Mouse (Mus musculus): ENCODE measurements around the gene Pltp. TPM values are rescaled to one million over a fixed set of nuclear protein-coding genes. Genes with fewer than 3 reads are reported as not detected.
A peak's percentile ranks its signal among the peaks of the same experiment; 100 is the strongest.

The Pltp gene
- polyA plus RNA-seq, 1 experiment = 51.8 TPM

GRCm38 (mm10) chr2:164834531-164834930 is 23.0 kb downstream of the Pltp start:
- DNase-seq (ENCODE audit: low read depth in 1 of 2, low spot score in 2 of 2) = no peak
- H3K4me3 ChIP-seq (ENCODE audit: extremely low read depth, insufficient read depth, insufficient read length) = peak overlapping the region; percentile 83
- peak overlapping the region; percentile 85 for H3K27ac ChIP-seq (ENCODE audit: insufficient read depth, low read length)
- 38% methylated on average over 8 of the region's 8 CpGs for WGBS
- peaks cover 31% of the 10 kb centered on the region for H3K36me3 ChIP-seq (ENCODE audit: control insufficient read depth, insufficient read depth, low read length)
- peaks cover 5% of the 10 kb centered on the region; the same call in 1 of the 2 replicates for H3K4me1 ChIP-seq (ENCODE audit: control insufficient read depth, insufficient read depth, insufficient read length)
- H3K27me3 ChIP-seq (ENCODE audit: control insufficient read depth, insufficient read depth, low read length) = no peaks in the 10 kb centered on the region
- TF ChIP-seq POLR2A (IDR thresholded peaks at IDR 0.05; ENCODE audit: low read depth, low read length) = no peak

DNA sequence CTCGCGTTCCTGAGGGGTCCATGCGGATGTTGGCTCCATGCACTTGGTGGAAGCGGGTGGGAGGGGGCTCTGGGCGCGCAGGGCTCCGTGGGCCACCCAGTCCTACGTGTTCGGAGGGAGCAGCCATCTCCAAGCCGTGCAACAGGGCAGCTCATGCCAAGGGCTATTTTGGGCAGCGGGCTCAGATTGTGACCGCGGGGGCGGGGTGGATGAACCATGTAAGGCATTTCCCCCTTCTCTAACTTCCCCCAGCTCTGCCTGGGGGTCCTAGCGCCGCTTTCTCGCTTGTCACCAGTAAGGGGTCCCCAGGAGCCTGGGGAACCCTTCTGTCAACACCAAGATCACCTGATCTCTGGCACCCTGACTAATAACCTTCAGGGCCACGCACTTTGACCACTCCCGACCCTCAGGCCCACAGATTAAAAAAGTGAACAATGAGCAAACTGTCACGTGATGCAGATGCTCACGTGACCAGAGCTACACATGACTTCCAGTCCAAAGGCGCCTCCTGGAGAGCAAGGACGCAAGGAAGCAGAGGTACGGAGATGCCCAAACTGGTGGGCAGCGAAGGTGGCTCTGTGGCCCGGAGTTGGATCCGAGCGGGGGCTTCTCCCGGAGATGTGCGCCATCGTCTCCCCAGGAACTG is 24.1 kb downstream of the Pltp start, which contains the start of gene Neurl2:
Gene Neurl2, minus strand, starts transcription at position 143 of the 646 bp plus-strand sequence.
- Histone ChIP-seq H3K36me3 (ENCODE audit: control insufficient read depth, insufficient read depth, low read length) (peaks cover 21% of the 10 kb centered on the region), H3K27ac (ENCODE audit: insufficient read depth, low read length) (peak within 1 kb of the TSS; percentile 85), H3K4me3 (ENCODE audit: extremely low read depth, insufficient read depth, insufficient read length) (peak within 1 kb of the TSS; percentile 83), H3K4me1 (ENCODE audit: control insufficient read depth, insufficient read depth, insufficient read length) (peaks cover 5% of the 10 kb centered on the region; the same call in 1 of the 2 replicates), H3K27me3 (ENCODE audit: control insufficient read depth, insufficient read depth, low read length) (no peaks in the 10 kb centered on the region)
- WGBS = under 1% methylated on average over 31 of the region's 31 CpGs
- TF ChIP-seq POLR2A (IDR thresholded peaks at IDR 0.05; ENCODE audit: low read depth, low read length) = peak; percentile 44; the same call in 1 of the 2 replicates
- TF ChIP-seq CTCF (IDR thresholded peaks at IDR 0.05; ENCODE audit: extremely low read depth, insufficient read depth, insufficient read length, insufficient replicate concordance) = no peak
- peak; percentile 79 to 88 for DNase-seq (ENCODE audit: low read depth in 1 of 2, low spot score in 2 of 2)

DNA sequence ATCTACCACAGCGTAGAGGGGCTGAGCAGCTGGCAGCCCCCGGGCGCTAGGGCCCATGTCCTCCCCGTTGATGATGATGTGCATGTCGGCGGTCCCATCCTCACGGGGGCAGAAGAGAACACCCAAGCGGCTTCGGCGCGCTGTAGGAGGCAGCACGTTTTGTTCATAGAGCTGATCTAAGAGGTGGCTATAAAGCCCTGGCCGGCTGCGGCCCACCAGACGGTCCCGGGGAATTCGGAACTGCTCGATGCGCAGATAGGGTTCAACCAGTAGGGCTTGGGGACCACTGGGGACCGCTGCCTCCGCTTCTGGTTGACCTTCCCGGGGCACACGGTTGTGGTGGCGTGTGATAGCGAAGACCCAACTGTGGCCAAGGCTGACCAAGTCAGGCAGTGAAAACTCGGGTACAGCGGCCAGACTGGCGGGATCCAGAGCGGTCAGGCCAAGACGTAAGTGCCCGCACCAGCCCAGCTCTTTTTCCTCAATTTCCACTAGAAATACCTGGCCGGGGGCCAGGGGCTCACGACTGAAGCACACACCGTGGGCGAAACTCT is 24.7 kb downstream of the Pltp start, which contains the start of gene Ctsa:
Gene Ctsa, plus strand, starts transcription at position 126 of the 554 bp plus-strand sequence.
- Histone ChIP-seq H3K27me3 (ENCODE audit: control insufficient read depth, insufficient read depth, low read length) (no peaks in the 10 kb centered on the region), H3K27ac (ENCODE audit: insufficient read depth, low read length) (peak within 1 kb of the TSS; percentile 85), H3K36me3 (ENCODE audit: control insufficient read depth, insufficient read depth, low read length) (peaks cover 16% of the 10 kb centered on the region), H3K4me1 (ENCODE audit: control insufficient read depth, insufficient read depth, insufficient read length) (peaks cover 5% of the 10 kb centered on the region; the same call in 1 of the 2 replicates), H3K4me3 (ENCODE audit: extremely low read depth, insufficient read depth, insufficient read length) (peak within 1 kb of the TSS; percentile 83)
- WGBS = under 1% methylated on average over 35 of the region's 35 CpGs
- TF ChIP-seq CTCF (IDR thresholded peaks at IDR 0.05; ENCODE audit: extremely low read depth, insufficient read depth, insufficient read length, insufficient replicate concordance) (peak; percentile 70; the same call in 1 of the 2 replicates), POLR2A (IDR thresholded peaks at IDR 0.05; ENCODE audit: low read depth, low read length) (no peak)
- DNase-seq (ENCODE audit: low read depth in 1 of 2, low spot score in 2 of 2) = peak; percentile 65 to 85

DNA sequence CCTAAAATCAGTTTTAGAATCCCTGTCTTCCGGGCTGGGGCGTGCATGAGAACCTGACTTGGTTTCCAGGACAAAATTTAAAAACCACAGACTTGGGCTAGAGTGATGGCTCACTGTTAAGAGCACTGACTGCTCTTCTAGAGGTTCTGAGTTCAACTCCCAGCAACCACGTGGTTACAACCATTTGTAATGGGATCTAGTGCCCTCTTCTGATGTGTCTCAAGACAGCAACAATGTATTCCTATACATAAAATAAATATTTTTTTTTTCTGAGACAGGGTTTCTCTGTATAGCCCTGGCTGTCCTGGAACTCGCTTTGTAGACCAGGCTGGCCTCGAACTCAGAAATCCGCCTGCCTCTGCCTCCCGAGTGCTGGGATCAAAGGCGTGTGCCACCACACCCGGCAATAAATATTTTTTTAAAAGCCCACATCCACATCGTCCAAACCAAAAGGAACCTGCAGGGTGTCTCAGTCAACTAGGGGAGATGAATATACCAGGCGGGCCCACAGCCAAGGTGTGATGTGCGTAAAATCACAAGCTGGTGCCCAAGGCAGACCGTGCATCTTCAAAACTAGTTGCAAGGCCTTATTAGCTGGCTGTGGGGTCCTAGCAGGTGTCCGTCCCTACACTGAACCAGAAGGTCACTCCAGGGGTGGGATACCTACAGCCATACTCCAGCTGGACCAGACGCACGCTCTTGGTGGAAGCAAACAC is 25.3 kb downstream of the Pltp start:
- H3K36me3 ChIP-seq (ENCODE audit: control insufficient read depth, insufficient read depth, low read length) = peaks cover 14% of the 10 kb centered on the region
- H3K4me3 ChIP-seq (ENCODE audit: extremely low read depth, insufficient read depth, insufficient read length) = no peak overlapping the region
- no peaks in the 10 kb centered on the region for H3K27me3 ChIP-seq (ENCODE audit: control insufficient read depth, insufficient read depth, low read length)
- no peak for DNase-seq (ENCODE audit: low read depth in 1 of 2, low spot score in 2 of 2)
- TF ChIP-seq POLR2A (IDR thresholded peaks at IDR 0.05; ENCODE audit: low read depth, low read length) = no peak
- no peak for TF ChIP-seq CTCF (IDR thresholded peaks at IDR 0.05; ENCODE audit: extremely low read depth, insufficient read depth, insufficient read length, insufficient replicate concordance)
- H3K27ac ChIP-seq (ENCODE audit: insufficient read depth, low read length) = peak overlapping the region; percentile 15
- 60% methylated on average over 16 of the region's 16 CpGs for WGBS
- peaks cover 5% of the 10 kb centered on the region; the same call in 1 of the 2 replicates for H3K4me1 ChIP-seq (ENCODE audit: control insufficient read depth, insufficient read depth, insufficient read length)

GRCm38 (mm10) chr2:164831029-164831428 is 26.5 kb downstream of the Pltp start:
- 71% methylated on average over 10 of the region's 10 CpGs for WGBS
- Histone ChIP-seq H3K4me1 (ENCODE audit: control insufficient read depth, insufficient read depth, insufficient read length) (peaks cover 5% of the 10 kb centered on the region; the same call in 1 of the 2 replicates), H3K4me3 (ENCODE audit: extremely low read depth, insufficient read depth, insufficient read length) (no peak overlapping the region), H3K27ac (ENCODE audit: insufficient read depth, low read length) (no peak overlapping the region), H3K27me3 (ENCODE audit: control insufficient read depth, insufficient read depth, low read length) (no peaks in the 10 kb centered on the region), H3K36me3 (ENCODE audit: control insufficient read depth, insufficient read depth, low read length) (peaks cover 13% of the 10 kb centered on the region)
- peak in 1 of 2 experiments; percentile 45 for DNase-seq (ENCODE audit: low read depth in 1 of 2, low spot score in 2 of 2)
- TF ChIP-seq CTCF (IDR thresholded peaks at IDR 0.05; ENCODE audit: extremely low read depth, insufficient read depth, insufficient read length, insufficient replicate concordance) (no peak), POLR2A (IDR thresholded peaks at IDR 0.05; ENCODE audit: low read depth, low read length) (no peak)

GRCm38 (mm10) chr2:164829090-164829489 is 28.4 kb downstream of the Pltp start:
- no peak overlapping the region for H3K27ac ChIP-seq (ENCODE audit: insufficient read depth, low read length)
- no peaks in the 10 kb centered on the region for H3K27me3 ChIP-seq (ENCODE audit: control insufficient read depth, insufficient read depth, low read length)
- whole genome bisulfite sequencing = 97% methylated on average over 1 of the region's 1 CpGs
- H3K4me3 ChIP-seq (ENCODE audit: extremely low read depth, insufficient read depth, insufficient read length) = no peak overlapping the region
- no peaks in the 10 kb centered on the region for H3K4me1 ChIP-seq (ENCODE audit: control insufficient read depth, insufficient read depth, insufficient read length)
- peaks cover 21% of the 10 kb centered on the region for H3K36me3 ChIP-seq (ENCODE audit: control insufficient read depth, insufficient read depth, low read length)
- TF ChIP-seq POLR2A (IDR thresholded peaks at IDR 0.05; ENCODE audit: low read depth, low read length) (no peak), CTCF (IDR thresholded peaks at IDR 0.05; ENCODE audit: extremely low read depth, insufficient read depth, insufficient read length, insufficient replicate concordance) (no peak)
- no peak for DNase-seq (ENCODE audit: low read depth in 1 of 2, low spot score in 2 of 2)

Data from spleen, adult 2 months (tissue).